Mouse (Mus musculus) brain, embryonic 14.5 days (tissue): Measurements from ENCODE around the gene Tax1bp1.

Experiments
- CTCF ChIP-seq: fragments of 200-500 bp; IDR thresholded peaks from 2 replicates; pipeline ENCODE4 v1.5.1; 2012; ENCODE audit warnings: inconsistent platforms, mild to moderate bottlenecking, moderate library complexity, borderline replicate concordance; ENCODE audit not compliant: insufficient read depth, insufficient read length; ENCODE audit errors: extremely low read depth
- POLR2A ChIP-seq: fragments of 200-500 bp; IDR thresholded peaks from 2 replicates; pipeline ENCODE4 v1.6.1; 2012; ENCODE audit warnings: mild to moderate bottlenecking, inconsistent platforms, borderline replicate concordance; ENCODE audit not compliant: poor library complexity, insufficient read depth, insufficient read length, severe bottlenecking; ENCODE audit errors: extremely low read depth

DNA sequence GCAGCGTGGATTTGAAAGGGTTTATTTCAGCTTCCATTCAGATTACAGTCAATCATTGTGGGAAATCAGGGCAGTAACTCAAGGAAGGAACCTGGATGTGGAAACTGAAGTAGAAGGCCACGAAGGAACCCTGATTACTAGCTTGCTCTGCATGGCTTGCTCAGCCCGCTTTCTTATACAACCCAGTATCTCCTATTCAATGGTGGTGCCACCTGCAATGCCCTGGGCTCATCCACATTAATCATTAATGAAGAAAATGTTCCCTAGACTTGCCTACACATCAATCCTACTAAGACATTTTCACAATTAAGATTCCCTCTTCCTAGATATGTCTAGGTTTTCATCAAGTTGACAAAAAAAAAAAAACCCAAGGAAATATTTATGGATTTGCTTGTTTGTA, 23.2 kb upstream of the Tax1bp1 start:
- TF ChIP-seq CTCF = no peak
- TF ChIP-seq POLR2A = no peak
